Mouse (Mus musculus) heart, postnatal 0 days (tissue): ENCODE data around the gene Zfp704. TPM values are rescaled to one million over a fixed set of nuclear protein-coding genes. Genes with fewer than 3 reads are reported as not detected.

ENCODE experiments used
- ATAC-seq: fragments of 200-750 bp; cut with Nextera tagmentation; 2 replicates; pipeline ENCODE4 v1.8.0; 2017; ENCODE audit warnings: low read depth, moderate number of reproducible peaks, moderate library complexity; ENCODE audit not compliant: insufficient read depth
- DNase-seq: peaks from one replicate; pipeline ENCODE4 v3.0.0-alpha.2; 2016; ENCODE audit warnings: low spot score
- H3K27ac ChIP-seq: fragments of 300-500 bp; sonication (generic); 2 replicates; pipeline ENCODE4 v1.5.1; 2014; ENCODE audit warnings: low read depth, mild to moderate bottlenecking
- H3K27me3 ChIP-seq: fragments of 300-500 bp; sonication (generic); 2 replicates; pipeline ENCODE4 v1.6.1; 2014; ENCODE audit warnings: low read length, mixed read lengths; ENCODE audit not compliant: control insufficient read depth, insufficient read depth
- H3K36me3 ChIP-seq: fragments of 300-500 bp; sonication (generic); replicated peaks from 2 replicates; pipeline ENCODE4 v1.6.1; 2014; ENCODE audit warnings: low read length, mixed read lengths; ENCODE audit not compliant: control insufficient read depth, insufficient read depth
- H3K4me1 ChIP-seq: fragments of 300-500 bp; sonication (generic); 2 replicates; pipeline ENCODE4 v1.6.1; 2014; ENCODE audit warnings: antibody characterized with exemption; ENCODE audit not compliant: control insufficient read depth, insufficient read depth
- H3K4me2 ChIP-seq: fragments of 300-500 bp; sonication (generic); 2 replicates; pipeline ENCODE4 v1.6.1; 2014; ENCODE audit warnings: low read depth, mild to moderate bottlenecking, low read length, moderate library complexity
- H3K4me3 ChIP-seq: fragments of 300-500 bp; sonication (generic); 2 replicates; pipeline ENCODE4 v1.5.1; 2014; ENCODE audit warnings: low read depth, low read length
- H3K9ac ChIP-seq: fragments of 300-500 bp; sonication (generic); replicated peaks from 2 replicates; pipeline ENCODE4 v1.6.1; 2014; ENCODE audit warnings: low read depth, low read length, mixed read lengths
- H3K9me3 ChIP-seq: fragments of 300-500 bp; sonication (generic); replicated peaks from 2 replicates; pipeline ENCODE4 v1.6.1; 2016; ENCODE audit warnings: low read length; ENCODE audit not compliant: control insufficient read depth
- CTCF ChIP-seq: IDR thresholded peaks from 2 replicates; pipeline ENCODE4 v1.5.1; 2016; ENCODE audit warnings: antibody characterized with exemption, control low read depth, low read depth
- EP300 ChIP-seq: IDR thresholded peaks from 2 replicates; pipeline ENCODE4 v1.6.1; 2016; ENCODE audit warnings: antibody characterized with exemption, low read depth
- whole genome bisulfite sequencing: fragments of 180-500 bp; shearing (Covaris S2); extraction: QIAGEN DNeasy Blood & Tissue Kit; methylation state at CpG from one replicate; pipeline ENCODE4 v1.1.7; 2014; 5-methylcytosine and 5-hydroxymethylcytosine counted together
- polyA plus RNA-seq: library from polyadenylated mRNA; unstranded; fragments of >200 nt; fragmentation: Nextera tagmentation; extraction: Ambion mirVana; gene quantifications from 2 replicates; pipeline ENCODE4 v1.2.1, GENCODE M21; 2015
- total RNA-seq: library from RNA; depleted of rRNA; stranded (reverse); fragments of >200 nt; gene quantifications from 2 replicates; pipeline ENCODE4 v1.2.3, GENCODE M21; 2014; ENCODE audit warnings: low replicate concordance

Zfp704 gene
- total and polyA plus RNA-seq, 2 experiments from 2014 or later, result 3.5 to 15.8 TPM

DNA sequence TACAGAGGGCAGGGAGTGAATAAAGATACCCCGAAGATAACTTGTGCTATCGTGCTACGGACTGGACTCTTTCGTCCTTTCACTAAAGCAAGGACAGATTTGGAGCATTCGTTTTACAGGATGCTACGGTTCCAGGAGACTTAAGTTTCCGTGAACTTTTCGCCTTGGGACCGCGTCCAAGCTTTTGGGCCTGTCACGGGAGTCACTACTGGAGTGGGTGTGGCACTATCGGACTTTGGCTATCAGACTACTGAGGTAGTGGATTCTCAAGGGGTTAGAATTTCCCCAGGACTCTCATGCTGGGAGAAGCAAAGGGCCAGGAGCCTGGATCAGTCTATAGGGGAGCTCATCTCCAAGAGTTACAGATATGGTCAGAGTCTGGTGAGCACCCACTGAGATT, 10.7 kb upstream of the Zfp704 start:
- H3K9me3 ChIP-seq, result no peaks in the 10 kb centered on the region
- peaks cover 4% of the 10 kb centered on the region; the same call in 1 of the 2 replicates for H3K4me1 ChIP-seq
- no peak overlapping the region for H3K4me3 ChIP-seq
- no peak for ATAC-seq
- no peak for DNase-seq
- no peaks in the 10 kb centered on the region for H3K27me3 ChIP-seq
- no peak overlapping the region for H3K9ac ChIP-seq
- TF ChIP-seq EP300 (no peak), CTCF (no peak)
- no peak overlapping the region for H3K4me2 ChIP-seq
- H3K27ac ChIP-seq, result no peak overlapping the region
- WGBS, result 72% methylated on average over 12 of the region's 12 CpGs
- no peaks in the 10 kb centered on the region for H3K36me3 ChIP-seq

DNA sequence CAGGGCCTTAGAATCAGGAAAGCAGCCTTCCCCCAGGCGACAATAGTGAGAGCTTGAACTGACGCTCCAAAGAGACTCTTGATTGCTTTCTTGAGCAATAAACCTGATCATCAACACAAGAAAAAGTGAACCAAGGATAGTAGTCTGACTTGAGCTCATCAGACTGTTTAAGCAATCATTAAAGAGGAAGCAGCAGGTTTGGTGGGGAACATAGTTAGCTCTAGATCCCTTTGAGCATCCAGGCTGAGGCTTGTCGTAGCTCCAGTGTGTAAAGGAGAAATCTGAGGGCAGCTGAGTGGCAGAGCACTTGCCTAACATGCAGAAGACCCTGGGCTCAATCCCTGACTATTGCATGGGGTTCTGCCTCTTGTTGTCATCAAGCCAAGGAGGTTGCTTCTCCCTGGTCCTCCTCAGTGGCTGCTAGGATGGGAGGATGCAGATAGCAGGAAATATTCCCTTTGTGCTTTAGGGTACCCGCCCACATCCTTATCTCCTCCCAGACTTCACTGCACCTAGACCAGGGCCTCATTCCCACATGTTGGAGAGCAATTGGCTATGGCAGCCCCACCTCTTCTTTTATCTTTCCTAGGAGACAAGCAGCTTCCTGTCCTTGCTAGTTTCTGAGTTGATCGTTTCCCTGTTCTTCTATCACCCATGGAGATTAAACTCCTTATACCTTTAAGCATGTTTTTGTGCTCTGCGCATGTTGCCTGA, 9.8 kb upstream of the Zfp704 start:
- no peak overlapping the region for H3K4me2 ChIP-seq
- no peak overlapping the region for H3K9ac ChIP-seq
- H3K36me3 ChIP-seq, result no peaks in the 10 kb centered on the region
- no peak overlapping the region for H3K4me3 ChIP-seq
- WGBS, result 55% methylated on average over 6 of the region's 6 CpGs
- H3K4me1 ChIP-seq, result peaks cover 4% of the 10 kb centered on the region; the same call in 1 of the 2 replicates
- DNase-seq (no peak), ATAC-seq (no peak)
- TF ChIP-seq CTCF (no peak), EP300 (no peak)
- H3K27ac ChIP-seq, result no peak overlapping the region
- no peaks in the 10 kb centered on the region for H3K27me3 ChIP-seq
- no peaks in the 10 kb centered on the region for H3K9me3 ChIP-seq

DNA sequence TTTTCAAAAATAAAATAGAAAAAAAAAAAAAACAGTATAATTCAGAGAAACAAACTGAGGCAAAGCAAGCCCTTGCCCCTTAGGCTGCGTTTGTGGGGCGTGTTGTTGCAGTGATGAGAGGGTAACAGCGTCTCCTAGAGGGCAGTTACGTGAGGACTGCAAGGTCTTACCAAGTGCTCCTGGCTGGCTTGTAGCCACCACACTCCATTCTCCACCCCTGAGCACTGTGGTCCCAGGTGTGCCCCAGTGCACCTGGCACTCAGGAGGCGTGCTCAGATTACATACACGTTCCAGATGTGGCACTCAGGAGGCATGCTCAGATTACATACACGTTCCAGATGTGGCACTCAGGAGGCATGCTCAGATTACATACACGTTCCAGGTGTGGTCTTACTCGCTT, 7.2 kb upstream of the Zfp704 start:
- Histone ChIP-seq H3K4me1 (peaks cover 4% of the 10 kb centered on the region; the same call in 1 of the 2 replicates), H3K9ac (no peak overlapping the region), H3K27ac (no peak overlapping the region), H3K4me2 (no peak overlapping the region), H3K27me3 (no peaks in the 10 kb centered on the region), H3K9me3 (no peaks in the 10 kb centered on the region), H3K4me3 (no peak overlapping the region), H3K36me3 (no peaks in the 10 kb centered on the region)
- 68% methylated on average over 9 of the region's 9 CpGs for WGBS
- ATAC-seq (no peak), DNase-seq (no peak)
- no peak for TF ChIP-seq EP300
- TF ChIP-seq CTCF, result no peak

DNA sequence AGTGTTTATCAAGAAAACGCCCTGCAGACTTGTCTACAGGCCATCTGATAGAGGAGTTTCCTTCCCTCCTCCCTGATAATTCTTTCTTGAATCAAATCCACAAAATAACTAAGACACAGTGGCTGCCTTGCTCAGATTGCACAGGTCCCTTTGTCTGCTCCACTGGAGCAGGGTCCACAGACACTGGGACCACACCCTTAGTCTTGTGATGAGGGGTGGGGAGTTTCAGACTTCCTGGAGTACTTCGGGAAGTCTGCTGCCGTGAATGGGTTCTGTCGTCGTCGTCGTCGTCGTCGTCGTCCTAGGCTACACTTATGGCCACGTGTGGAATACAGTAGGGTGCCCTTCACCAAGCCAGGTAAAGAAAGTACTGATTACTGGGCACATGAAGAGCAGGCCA, 4.8 kb upstream of the Zfp704 start:
- Histone ChIP-seq H3K4me1 (no peaks in the 10 kb centered on the region; the same call in 1 of the 2 replicates), H3K36me3 (no peaks in the 10 kb centered on the region), H3K27ac (no peak overlapping the region), H3K27me3 (no peaks in the 10 kb centered on the region), H3K4me2 (no peak overlapping the region), H3K9me3 (no peaks in the 10 kb centered on the region), H3K4me3 (no peak overlapping the region), H3K9ac (no peak overlapping the region)
- TF ChIP-seq CTCF (no peak), EP300 (no peak)
- 41% methylated on average over 12 of the region's 12 CpGs for WGBS
- no peak for ATAC-seq
- DNase-seq, result no peak

DNA sequence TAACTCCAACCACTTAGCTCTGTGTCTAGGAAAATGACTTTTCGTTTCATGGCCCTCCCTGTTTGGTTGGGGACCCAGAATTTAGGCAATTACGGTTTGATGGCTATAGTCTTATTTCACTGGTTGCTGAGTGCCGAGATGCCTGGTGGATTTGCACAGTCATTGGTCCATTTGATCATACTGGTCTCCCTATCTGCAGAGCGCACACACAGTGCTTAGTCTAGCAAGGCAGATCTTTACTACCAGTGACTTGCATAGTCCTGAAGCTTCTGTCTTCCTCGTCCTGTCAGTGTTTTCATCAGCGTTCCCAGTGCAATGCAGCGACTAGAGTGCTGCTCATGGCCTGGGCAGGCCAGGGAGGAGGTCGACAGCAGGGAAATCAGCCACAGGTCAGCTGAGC, 4.1 kb upstream of the Zfp704 start:
- ATAC-seq (no peak), DNase-seq (no peak)
- Histone ChIP-seq H3K9ac (no peak overlapping the region), H3K27ac (no peak overlapping the region), H3K9me3 (no peaks in the 10 kb centered on the region), H3K4me3 (no peak overlapping the region), H3K27me3 (no peaks in the 10 kb centered on the region), H3K4me1 (no peaks in the 10 kb centered on the region), H3K4me2 (no peak overlapping the region), H3K36me3 (no peaks in the 10 kb centered on the region)
- 73% methylated on average over 8 of the region's 8 CpGs for WGBS
- TF ChIP-seq CTCF, result no peak
- TF ChIP-seq EP300, result no peak

DNA sequence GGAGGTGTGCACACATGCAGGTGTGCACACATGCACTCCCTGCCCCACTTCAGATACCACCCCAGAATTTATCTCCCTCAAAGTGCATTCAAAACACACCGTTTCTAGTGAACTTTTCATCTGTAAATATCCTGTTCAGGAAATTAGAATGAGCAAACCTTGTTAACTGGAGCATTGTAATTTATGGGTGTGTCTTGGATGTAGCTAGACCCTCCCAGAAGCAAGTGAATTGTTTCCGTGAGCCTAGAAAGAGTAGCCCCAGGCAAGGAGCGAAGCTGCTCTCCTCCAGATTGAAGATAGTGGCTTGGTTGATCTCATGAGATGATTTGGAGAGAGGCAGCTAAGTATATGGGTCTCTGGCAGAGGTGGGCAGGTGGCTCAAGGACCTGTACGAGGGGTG, 1.3 kb upstream of the Zfp704 start:
- TF ChIP-seq CTCF (no peak), EP300 (no peak)
- ATAC-seq (no peak), DNase-seq (no peak)
- 65% methylated on average over 4 of the region's 4 CpGs for WGBS
- Histone ChIP-seq H3K9me3 (no peaks in the 10 kb centered on the region), H3K27ac (no peak overlapping the region), H3K36me3 (no peaks in the 10 kb centered on the region), H3K4me1 (peaks cover 5% of the 10 kb centered on the region; the same call in 1 of the 2 replicates), H3K9ac (no peak overlapping the region), H3K27me3 (no peaks in the 10 kb centered on the region), H3K4me3 (no peak overlapping the region), H3K4me2 (no peak overlapping the region)
